Mouse (Mus musculus): ENCODE results near the gene Bax.

Gene Bax

GRCm38 (mm10) chr7:45415636-45416035 lies 51.1 kb downstream of the Bax start:
- in situ Hi-C loops (cut with MboI): no loop called here

- in situ Hi-C loops (cut with MboI): no loop called here
Measured at GRCm38 (mm10) chr7:45414740-45415224, 51.9 kb downstream of the Bax start.

- in situ Hi-C loops (cut with MboI): no loop called here
Measured at GRCm38 (mm10) chr7:45413864-45414739, 52.6 kb downstream of the Bax start.

GRCm38 (mm10) chr7:45413113-45413863 lies 53.4 kb downstream of the Bax start, which contains the start of gene Ntf5:
Ntf5 (plus strand) TSS chr7:45413695.
- in situ Hi-C loops (cut with MboI): no loop called here

GRCm38 (mm10) chr7:45412421-45412820 lies 54.3 kb downstream of the Bax start:
- in situ Hi-C loops (cut with MboI): no loop called here

Measured in mature B cell (primary cell).